Mouse (Mus musculus): Measurements from ENCODE around the gene Syn3. TPM values are rescaled to one million over a fixed set of nuclear protein-coding genes. Genes with fewer than 3 reads are reported as not detected.
A peak's percentile ranks its signal among the peaks of the same experiment; 100 is the strongest.

The Syn3 gene
- polyA plus RNA-seq, 1 experiment = 9.5 TPM

DNA sequence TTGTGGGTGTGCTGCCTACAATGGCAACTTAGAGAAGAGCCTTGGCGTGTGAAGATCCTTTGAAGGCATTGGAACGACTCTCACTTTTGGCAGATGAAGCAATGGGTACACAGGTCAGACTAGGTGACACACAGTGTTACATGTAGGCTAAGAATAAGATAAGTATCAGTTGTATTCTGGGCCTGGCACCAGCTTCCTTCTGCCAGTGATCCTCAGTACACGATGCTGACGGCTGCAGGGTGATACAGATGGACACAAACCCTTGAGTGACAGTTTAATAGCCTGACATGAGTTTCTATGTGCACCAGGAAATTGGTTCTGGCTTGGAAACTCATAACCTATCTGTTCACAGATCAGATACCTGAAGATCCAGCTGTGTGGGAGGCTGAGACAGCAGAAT lies 391.0 kb downstream of the Syn3 start:
- H3K27me3 ChIP-seq (ENCODE audit: control insufficient read depth, insufficient read depth, low read length) = no peaks in the 10 kb centered on the region
- DNase-seq = no peak
- H3K4me3 ChIP-seq (replicated peaks; ENCODE audit: insufficient read depth, low read depth, low read length) = no peak overlapping the region
- TF ChIP-seq CTCF (IDR thresholded peaks at IDR 0.05; ENCODE audit: borderline replicate concordance, insufficient read depth, low read depth, low read length) (no peak), POLR2A (IDR thresholded peaks at IDR 0.05; ENCODE audit: borderline replicate concordance, insufficient read depth, low read length) (no peak)
- WGBS = 82% methylated on average over 4 of the region's 4 CpGs
- H3K4me1 ChIP-seq (ENCODE audit: control insufficient read depth, insufficient read depth, low read length) = no peaks in the 10 kb centered on the region
- no peak overlapping the region for H3K27ac ChIP-seq (ENCODE audit: insufficient read depth, low read length)

DNA sequence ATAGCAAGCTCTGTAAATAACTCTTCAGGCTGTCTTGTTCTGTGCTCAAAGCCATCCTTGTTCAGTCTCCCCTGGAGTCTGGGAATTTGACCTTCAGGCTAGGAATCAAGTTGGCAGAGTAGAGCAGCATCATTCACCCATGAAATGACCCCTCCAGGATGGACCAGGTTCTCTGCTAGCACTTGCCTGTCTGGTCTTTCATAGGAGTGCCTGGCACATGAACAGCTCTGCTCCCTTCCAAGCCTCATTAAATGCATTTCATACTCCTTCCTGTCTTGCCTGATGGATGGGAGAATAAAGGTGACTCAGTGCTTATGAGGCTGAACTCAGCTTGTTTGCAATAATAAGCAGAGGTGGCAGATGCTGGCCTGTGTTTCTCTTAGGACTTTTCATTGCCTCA lies 394.7 kb downstream of the Syn3 start:
- Histone ChIP-seq H3K27me3 (ENCODE audit: control insufficient read depth, insufficient read depth, low read length) (no peaks in the 10 kb centered on the region), H3K27ac (ENCODE audit: insufficient read depth, low read length) (no peak overlapping the region), H3K4me1 (ENCODE audit: control insufficient read depth, insufficient read depth, low read length) (no peaks in the 10 kb centered on the region; the same call in 1 of the 2 replicates), H3K4me3 (replicated peaks; ENCODE audit: insufficient read depth, low read depth, low read length) (no peak overlapping the region)
- DNase-seq = no peak
- TF ChIP-seq POLR2A (IDR thresholded peaks at IDR 0.05; ENCODE audit: borderline replicate concordance, insufficient read depth, low read length) (no peak), CTCF (IDR thresholded peaks at IDR 0.05; ENCODE audit: borderline replicate concordance, insufficient read depth, low read depth, low read length) (no peak)

DNA sequence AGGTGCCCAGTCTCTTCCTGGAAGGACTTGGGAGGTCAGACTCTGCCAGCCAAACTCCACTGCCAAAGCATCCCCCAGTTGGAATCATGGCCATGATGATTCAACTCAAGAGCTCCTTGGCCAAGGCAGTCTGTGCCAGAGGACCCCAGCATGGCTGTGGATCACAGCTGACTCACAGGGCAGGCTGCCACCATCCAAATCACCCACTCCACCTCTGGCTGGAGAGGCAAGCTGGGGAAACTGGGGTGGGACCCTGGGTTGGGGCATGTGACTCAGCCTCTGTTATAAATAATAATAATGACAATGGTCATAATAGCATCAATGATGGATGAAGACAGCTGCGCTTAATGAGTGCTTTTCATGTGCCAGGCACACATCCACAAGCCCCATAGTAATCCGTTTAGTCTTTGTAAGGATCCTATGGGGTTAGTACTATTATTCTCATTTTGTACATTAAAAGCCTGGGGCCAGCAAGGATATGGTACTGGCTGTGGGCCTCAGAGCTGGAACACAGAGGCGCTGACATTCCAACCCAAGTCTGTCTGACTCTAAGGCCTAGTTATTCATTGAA lies 398.3 kb downstream of the Syn3 start:
- Histone ChIP-seq H3K27ac (ENCODE audit: insufficient read depth, low read length) (no peak overlapping the region), H3K27me3 (ENCODE audit: control insufficient read depth, insufficient read depth, low read length) (no peaks in the 10 kb centered on the region), H3K4me3 (replicated peaks; ENCODE audit: insufficient read depth, low read depth, low read length) (no peak overlapping the region), H3K4me1 (ENCODE audit: control insufficient read depth, insufficient read depth, low read length) (no peaks in the 10 kb centered on the region; the same call in 1 of the 2 replicates)
- peak in 1 of 2 experiments; percentile 14 for DNase-seq
- 57% methylated on average over 3 of the region's 3 CpGs for WGBS
- TF ChIP-seq POLR2A (IDR thresholded peaks at IDR 0.05; ENCODE audit: borderline replicate concordance, insufficient read depth, low read length) (no peak), CTCF (IDR thresholded peaks at IDR 0.05; ENCODE audit: borderline replicate concordance, insufficient read depth, low read depth, low read length) (no peak)

DNA sequence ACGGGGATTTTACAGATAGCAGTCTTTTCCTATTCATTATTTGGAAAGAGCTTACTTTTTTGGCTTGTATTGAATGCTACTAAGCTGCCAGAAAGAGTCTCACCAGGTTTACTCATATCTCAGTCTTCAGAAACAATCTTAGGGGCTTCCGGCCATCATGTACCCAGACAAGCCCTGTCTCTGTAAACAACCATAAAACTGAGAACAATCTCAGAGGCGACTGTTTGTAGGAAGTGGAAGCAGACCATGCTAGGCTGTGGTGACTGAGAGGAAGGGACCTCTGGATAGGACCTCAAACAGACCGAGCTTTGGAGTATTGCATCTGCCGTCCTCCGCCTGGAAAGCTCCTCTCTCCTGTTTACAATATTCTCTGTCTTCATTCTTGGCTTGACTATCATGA lies 400.3 kb downstream of the Syn3 start:
- no peaks in the 10 kb centered on the region for H3K27me3 ChIP-seq (ENCODE audit: control insufficient read depth, insufficient read depth, low read length)
- 92% methylated on average over 6 of the region's 6 CpGs for WGBS
- H3K4me1 ChIP-seq (ENCODE audit: control insufficient read depth, insufficient read depth, low read length) = no peaks in the 10 kb centered on the region; the same call in 1 of the 2 replicates
- H3K27ac ChIP-seq (ENCODE audit: insufficient read depth, low read length) = no peak overlapping the region
- TF ChIP-seq CTCF (IDR thresholded peaks at IDR 0.05; ENCODE audit: borderline replicate concordance, insufficient read depth, low read depth, low read length) = no peak
- no peak for TF ChIP-seq POLR2A (IDR thresholded peaks at IDR 0.05; ENCODE audit: borderline replicate concordance, insufficient read depth, low read length)
- no peak overlapping the region for H3K4me3 ChIP-seq (replicated peaks; ENCODE audit: insufficient read depth, low read depth, low read length)
- no peak for DNase-seq

DNA sequence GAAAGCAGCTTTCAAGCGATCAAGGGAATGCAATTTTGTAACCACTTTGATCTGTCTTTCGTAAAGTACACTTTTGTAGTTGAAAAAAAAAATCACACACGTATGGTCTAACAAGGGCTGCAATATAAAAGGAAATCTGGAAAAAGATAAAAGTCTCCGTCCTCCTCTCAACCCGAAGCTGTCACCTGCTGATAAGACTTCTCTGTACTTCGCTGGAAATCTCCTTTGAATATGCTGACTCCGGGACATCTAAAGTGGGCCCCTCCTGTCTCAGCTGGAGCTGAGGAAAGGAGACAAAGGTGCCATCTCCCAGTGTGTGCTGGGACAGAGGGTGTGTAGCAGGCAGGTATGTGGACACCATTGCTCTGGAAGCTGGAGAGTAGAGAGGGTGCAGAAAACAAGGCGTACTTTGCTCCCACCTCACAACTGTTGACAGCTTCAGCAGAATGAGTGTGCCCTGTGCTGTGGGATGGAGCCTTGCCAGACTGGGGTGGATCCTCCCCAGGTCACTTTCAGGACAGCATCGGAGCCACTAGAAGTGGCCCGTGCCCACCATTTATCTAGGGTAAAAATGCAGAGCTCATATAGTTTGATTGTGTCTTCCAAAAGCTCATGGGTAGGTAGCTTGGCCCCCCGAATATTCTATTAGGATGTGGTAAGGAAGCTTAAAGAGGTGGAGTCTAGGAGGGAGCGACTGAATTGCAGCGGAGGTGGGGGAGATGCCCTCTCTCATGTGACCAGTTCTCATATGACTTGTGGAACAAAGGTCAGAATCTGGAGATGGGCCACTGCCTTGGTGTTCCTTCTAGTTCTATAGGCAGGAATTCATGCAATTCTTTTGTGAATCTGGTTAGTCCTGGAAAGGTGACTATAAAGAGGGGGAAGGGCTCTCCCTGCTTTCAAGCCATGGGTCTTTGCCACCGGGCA lies 405.3 kb downstream of the Syn3 start:
- TF ChIP-seq POLR2A (IDR thresholded peaks at IDR 0.05; ENCODE audit: borderline replicate concordance, insufficient read depth, low read length) = no peak
- TF ChIP-seq CTCF (IDR thresholded peaks at IDR 0.05; ENCODE audit: borderline replicate concordance, insufficient read depth, low read depth, low read length) = no peak
- no peaks in the 10 kb centered on the region for H3K4me1 ChIP-seq (ENCODE audit: control insufficient read depth, insufficient read depth, low read length)
- no peaks in the 10 kb centered on the region for H3K27me3 ChIP-seq (ENCODE audit: control insufficient read depth, insufficient read depth, low read length)
- no peak for DNase-seq
- H3K27ac ChIP-seq (ENCODE audit: insufficient read depth, low read length) = no peak overlapping the region
- WGBS = 80% methylated on average over 14 of the region's 14 CpGs
- no peak overlapping the region for H3K4me3 ChIP-seq (replicated peaks; ENCODE audit: insufficient read depth, low read depth, low read length)

DNA sequence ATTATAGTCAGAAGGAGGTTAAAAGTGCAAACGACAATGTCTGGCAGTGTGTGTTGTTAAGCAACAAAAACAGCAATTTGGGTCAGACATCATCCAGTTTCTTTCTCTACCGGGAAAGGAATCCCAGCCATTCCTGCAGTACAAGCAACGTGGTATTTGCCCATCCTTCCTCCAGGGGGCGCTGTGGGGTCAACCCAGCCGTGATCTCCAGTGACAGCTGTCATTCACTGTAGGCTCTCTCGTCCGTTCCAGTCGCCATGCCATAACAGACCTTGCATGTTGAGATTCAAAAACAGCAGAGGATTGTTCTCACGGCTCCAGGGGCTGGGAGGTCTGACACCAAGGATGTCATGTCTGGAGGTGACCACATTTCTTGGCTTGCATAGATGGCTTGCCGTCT lies 406.8 kb downstream of the Syn3 start:
- Histone ChIP-seq H3K27ac (ENCODE audit: insufficient read depth, low read length) (no peak overlapping the region), H3K4me1 (ENCODE audit: control insufficient read depth, insufficient read depth, low read length) (no peaks in the 10 kb centered on the region), H3K27me3 (ENCODE audit: control insufficient read depth, insufficient read depth, low read length) (no peaks in the 10 kb centered on the region), H3K4me3 (replicated peaks; ENCODE audit: insufficient read depth, low read depth, low read length) (no peak overlapping the region)
- 40% methylated on average over 10 of the region's 10 CpGs for WGBS
- DNase-seq = peak in 1 of 2 experiments; percentile 21
- TF ChIP-seq POLR2A (IDR thresholded peaks at IDR 0.05; ENCODE audit: borderline replicate concordance, insufficient read depth, low read length) = no peak
- TF ChIP-seq CTCF (IDR thresholded peaks at IDR 0.05; ENCODE audit: borderline replicate concordance, insufficient read depth, low read depth, low read length) = peak; percentile 44; the same call in 1 of the 2 replicates

DNA sequence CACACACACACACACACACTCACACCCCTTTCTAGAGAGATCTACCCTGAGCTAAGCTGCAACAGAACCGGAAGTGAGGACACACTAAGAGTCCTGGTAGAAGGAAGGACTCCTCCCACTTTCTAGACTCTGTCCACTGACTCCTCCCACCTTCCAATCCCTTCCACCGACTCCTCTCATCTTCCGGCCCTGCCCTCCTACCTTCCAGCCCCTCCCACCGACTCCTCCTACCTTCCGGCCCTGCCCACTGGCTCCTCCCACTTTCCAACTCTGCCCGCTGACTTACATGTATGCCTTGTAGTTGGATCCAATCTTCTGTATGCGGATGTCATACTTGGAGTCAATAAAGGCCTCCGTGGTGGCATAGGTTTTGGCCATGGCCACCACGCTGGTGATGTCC lies 418.8 kb downstream of the Syn3 start:
- no peaks in the 10 kb centered on the region for H3K4me1 ChIP-seq (ENCODE audit: control insufficient read depth, insufficient read depth, low read length)
- H3K27me3 ChIP-seq (ENCODE audit: control insufficient read depth, insufficient read depth, low read length) = no peaks in the 10 kb centered on the region; the same call in 1 of the 2 replicates
- DNase-seq = no peak
- 93% methylated on average over 9 of the region's 9 CpGs for WGBS
- H3K27ac ChIP-seq (ENCODE audit: insufficient read depth, low read length) = no peak overlapping the region
- TF ChIP-seq POLR2A (IDR thresholded peaks at IDR 0.05; ENCODE audit: borderline replicate concordance, insufficient read depth, low read length) (no peak), CTCF (IDR thresholded peaks at IDR 0.05; ENCODE audit: borderline replicate concordance, insufficient read depth, low read depth, low read length) (no peak)
- no peak overlapping the region for H3K4me3 ChIP-seq (replicated peaks; ENCODE audit: insufficient read depth, low read depth, low read length)
